Mouse (Mus musculus) heart, postnatal 10 days (tissue): ENCODE measurements around the gene Gdf3. TPM values are rescaled to one million over a fixed set of nuclear protein-coding genes. Genes with fewer than 3 reads are reported as not detected.
"Not testable (repeated sequence)": the region's sequence is repeated elsewhere in the genome, so short reads cannot be mapped to it uniquely, and the experiment has no call there.

Source experiments
- DNase-seq, 2 experiments: peaks; one replicate each; pipeline ENCODE4 v3.0.0; 2021
- intact Hi-C: fragments of 180-260 bp; cut with DNase I; formaldehyde crosslinking; loops from one replicate; pipeline ENCODE4 v1.15.1; 2025
- total RNA-seq, 2 experiments: library from RNA; stranded (reverse); gene quantifications; 2 replicates each; pipeline ENCODE4 v1.2.3; 2021

Gene Gdf3
- total RNA-seq, 2 experiments from 2014 or later = not detected

DNA sequence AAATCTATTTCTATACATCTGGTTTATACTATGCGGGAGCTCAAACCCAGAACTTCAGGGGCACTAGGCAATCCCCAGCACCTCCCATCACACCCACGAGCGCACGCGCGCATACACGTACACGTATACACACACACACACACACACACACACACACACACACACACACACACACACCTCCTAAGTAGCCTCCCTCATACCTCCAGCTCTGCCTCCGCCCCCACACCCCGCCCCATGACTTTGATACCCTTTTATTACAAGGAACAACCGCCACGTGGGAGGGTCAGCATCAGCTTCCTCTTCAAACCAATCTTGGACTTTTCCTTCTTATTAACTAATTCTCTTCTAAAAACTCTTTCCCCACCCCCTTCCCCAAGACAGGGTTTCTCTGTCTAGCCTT, 2.2 kb downstream of the Gdf3 start:
- no peak for DNase-seq
- intact Hi-C loops = no loop called here

DNA sequence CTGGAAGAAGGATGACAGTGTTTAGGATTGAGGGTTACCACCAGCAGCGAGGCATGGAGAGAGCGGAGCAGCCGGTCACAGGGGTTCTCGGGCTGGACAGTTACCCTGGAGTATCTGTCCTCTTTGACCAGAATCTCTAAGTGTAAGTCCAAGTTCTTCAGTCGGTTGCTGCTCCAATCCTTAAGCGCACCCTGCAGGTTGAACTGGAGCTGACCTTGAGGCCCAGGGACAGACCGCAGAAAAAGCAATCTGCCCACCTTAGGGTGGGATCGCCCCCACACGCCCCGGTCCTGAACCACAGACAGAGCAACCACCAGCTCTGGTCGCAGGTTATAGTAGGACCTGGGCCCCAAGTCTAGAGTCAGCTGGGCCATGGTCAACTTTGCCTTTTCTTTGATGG, 3.2 kb downstream of the Gdf3 start:
- DNase-seq = no peak

DNA sequence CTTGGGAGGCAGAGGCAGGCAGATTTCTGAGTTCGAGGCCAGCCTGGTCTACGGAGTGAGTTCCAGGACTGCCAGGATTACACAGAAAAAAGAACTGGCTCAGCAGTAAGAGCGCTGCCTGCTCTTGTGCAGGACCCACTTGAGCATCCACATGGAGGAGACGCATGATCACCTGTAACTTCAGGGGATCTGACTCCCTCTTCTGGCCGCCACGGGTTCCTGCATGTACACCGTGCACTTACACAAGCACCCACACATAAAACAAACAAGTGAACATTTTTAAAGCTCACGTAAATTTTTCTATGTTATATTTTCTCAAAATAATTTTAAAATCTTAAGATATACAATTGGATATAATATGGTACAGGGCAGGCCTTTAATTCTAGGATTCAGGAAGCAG, 4.4 kb downstream of the Gdf3 start:
- no peak for DNase-seq
- intact Hi-C loops = no loop called here

More for the DNA sequence above, 3.2 kb downstream of the Gdf3 start:
- intact Hi-C loops = no loop called here

DNA sequence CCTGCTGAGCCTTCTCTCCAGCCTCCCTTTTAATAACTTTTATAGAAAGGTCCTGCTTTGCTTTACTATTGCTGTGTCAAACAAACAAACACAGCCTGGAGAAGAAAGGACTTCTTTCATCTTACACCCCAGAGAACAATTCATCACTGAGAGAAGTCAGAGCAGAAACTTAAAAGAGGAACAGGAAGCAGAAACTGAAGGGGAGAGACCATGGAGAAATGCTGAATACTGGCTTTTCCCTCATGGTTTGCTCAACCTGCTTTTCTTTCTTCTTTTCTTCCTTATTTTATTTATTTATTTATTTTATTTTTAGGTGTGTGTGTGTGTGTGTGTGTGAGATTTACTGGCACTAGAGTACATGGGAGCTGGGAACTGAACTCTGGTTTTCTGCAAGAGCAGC, 5.6 kb downstream of the Gdf3 start:
- no peak for DNase-seq
- intact Hi-C loops = no loop called here

DNA sequence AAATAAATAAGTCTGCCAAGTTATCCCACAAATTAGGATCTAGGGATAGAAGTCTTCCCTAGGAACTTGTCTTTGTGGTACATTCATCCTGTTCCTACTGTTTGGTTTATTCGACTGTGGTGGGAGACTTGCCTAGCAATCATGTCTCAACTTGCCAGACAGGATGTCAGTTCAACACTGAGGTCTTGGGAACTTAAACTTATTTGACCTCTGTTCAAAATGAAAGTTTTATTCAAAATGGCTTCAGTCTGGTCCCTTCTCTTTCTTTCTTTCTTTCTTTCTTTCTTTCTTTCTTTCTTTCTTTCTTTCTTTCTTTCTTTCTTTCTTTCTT, 6.9 kb downstream of the Gdf3 start:
- intact Hi-C loops = no loop called here

DNA sequence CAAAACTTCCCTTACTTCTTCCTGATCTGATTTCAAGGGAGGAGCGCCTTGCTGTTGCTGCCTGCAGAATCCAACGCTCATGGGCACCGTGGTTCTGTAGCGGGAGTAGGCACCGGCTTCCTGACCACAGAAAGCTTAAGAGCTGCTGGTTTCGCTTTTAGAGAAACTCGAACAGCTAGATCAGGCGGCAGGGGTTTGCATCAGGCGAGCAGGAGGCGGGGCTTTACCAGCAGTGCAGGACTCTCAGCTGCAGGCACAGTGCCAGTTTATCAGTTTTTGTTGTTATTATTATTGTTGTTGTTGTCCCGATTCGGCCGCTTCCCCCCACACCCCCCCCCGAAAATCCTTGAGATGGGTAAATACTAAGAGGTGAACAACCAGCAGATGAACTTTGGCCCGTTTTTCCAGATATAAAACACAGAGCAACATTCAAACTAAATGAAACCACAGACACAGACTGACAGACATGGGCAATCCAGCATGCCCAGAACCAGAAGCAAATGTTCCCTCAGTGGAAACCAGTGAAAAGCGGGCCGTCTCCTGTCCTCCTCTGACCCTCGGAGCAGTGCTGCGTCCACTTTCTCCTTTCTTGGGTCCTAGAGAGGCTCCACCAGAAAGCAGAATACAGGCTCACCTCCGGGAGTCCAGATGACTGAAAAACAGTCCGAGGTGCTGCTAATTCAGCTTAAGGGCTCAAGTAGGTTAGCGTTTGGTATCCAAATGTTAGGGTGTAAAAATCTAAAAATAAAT, 7.5 kb downstream of the Gdf3 start, which contains the start of gene Apobec1:
Apobec1 (minus strand) TSS at position 203 of the 750 bp plus-strand sequence.
- DNase-seq = peak; percentile 83 to 85
- intact Hi-C loops = no loop called here

More for the DNA sequence above, 6.9 kb downstream of the Gdf3 start:
- DNase-seq = peak in 1 of 2 experiments; percentile 36

DNA sequence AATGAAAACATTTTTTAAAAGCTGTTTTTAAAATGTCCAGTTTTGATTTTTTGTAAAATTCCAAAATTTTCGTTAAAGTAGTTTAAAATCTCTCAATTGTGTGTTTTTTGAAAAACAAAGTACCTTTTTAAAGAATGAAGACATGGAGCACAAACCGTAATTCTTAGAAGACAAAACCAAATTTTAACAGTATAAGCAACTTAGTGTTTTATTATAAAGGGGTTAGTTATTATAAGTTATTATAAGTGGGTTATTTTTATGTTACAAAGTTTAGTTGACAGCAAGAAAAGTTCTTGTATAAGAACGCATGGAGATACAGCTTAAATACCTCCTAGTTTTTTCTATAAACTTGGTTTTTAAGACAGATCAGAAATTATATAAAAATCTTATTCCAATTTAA, 8.3 kb downstream of the Gdf3 start:
- DNase-seq = no peak
- intact Hi-C loops = no loop called here

DNA sequence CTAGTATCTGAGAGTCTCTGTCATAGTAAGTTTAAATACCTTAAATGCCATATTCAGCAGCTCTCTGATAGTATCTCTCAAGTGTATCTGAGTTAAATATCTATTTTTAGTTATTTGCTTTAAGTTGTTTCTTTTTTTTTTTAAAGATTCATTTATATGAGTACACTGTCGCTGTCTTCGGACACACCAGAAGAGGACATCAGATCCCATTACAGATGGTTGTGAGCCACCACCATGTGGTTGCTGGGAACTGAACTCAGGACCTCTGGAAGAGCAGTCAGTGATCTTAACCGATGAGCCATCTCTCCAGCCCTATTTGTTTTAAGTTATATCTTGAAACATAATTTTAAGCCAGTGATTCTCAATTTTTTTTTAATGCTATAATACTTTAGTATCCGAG, 8.9 kb downstream of the Gdf3 start:
- no peak for DNase-seq
- intact Hi-C loops = no loop called here

DNA sequence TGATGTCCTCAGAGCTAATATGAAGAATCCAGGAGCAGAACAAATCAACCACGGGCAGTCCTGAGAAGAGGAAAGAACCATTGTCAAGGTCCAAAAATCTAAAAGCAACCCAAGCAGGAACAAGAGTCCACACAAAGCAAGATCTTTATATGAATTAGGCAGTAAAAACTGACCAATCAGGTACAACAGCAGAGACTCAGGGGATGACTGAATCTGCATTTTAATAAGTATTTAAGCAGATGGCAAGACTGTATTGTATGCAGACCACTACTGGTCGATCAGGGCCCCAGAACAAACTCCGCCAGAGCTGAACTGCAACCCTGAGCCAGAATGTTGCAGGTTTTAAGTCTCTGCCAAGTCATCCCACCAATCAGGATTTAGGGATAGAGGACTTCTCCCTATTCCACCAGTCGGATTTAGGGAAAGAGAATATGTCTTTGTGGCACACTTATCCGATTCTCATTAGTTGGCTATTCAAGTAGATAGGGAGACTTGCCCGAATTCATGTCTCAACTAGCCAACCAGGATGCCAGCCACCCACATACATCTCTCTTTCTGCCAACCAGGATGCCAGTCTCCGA, 9.7 kb downstream of the Gdf3 start:
- intact Hi-C loops = no loop called here

DNA sequence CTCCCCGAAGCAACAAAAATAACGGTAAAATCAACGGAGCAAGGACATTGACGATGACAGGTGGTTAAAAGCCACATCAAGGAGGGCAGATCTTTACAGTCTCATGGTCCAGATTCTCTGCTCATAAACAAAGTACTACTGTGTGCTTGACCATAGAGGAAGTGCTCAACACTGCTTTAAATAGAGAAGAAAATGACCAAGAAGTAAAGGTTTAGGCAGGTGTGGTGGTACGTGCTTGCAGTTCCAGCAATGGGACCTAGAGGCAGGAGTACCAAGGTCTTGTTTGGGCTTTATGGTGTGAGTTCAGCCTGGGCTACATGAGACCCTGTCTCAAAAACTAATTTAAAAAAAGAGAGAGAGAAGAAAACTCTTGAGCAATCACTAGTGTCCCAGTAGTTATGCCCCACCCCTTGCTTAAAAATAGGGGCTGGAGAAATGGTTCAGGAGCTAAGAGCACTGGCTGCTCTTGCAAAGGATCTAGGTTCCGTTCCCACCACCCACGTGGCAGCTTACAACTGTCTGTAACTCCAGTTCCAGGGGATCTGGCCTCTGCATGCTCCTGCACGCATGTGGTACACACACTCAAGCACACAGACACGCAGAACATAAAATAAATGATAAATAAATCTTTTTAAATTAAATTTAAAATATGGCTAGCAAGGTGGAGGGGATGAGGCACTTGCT, 10.7 kb downstream of the Gdf3 start:
- intact Hi-C loops = no loop called here
- DNase-seq = no peak

More for the DNA sequence above, 9.7 kb downstream of the Gdf3 start:
- DNase-seq = peak in 1 of 2 experiments; percentile 9

DNA sequence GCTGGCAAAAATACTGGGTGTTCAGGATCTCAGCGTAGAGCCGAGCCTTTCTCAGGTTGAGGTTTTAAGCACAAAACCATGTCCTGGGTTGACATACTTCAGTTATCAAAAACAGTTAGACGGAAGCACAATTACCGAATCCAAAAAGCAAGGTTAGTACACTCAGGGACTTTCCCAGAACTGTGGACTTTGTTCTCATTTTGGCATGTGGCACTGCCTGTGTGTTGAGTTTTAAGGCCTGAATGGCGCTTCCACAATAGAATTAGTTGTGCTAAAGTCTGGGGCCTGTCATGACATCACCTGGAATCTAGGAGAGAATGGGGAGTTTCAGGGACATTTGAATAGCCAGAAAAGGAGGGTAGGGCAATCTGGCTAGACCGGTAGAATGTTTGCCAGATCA, 11.5 kb downstream of the Gdf3 start:
- DNase-seq = peak in 1 of 2 experiments; percentile 10
- intact Hi-C loops = no loop called here

DNA sequence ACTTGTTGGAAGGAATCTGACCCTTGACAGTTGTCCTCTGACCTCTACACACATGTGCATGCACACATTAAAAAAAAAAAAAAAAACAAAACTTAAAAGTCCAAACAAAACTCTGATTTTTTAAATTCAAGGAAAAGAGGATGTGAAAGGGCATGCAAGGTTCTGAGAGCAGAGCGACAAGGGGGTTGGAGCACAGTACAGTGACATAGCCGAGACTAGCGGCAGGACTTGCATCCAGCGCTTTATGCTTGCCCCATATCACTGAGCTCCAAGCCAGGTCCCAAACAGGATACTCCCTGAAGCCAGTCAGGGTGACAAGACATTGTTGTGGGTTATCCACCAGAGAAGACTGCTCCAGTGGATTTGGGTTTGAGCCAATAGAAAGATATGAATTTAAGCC, 11.9 kb downstream of the Gdf3 start:
- intact Hi-C loops = no loop called here

DNA sequence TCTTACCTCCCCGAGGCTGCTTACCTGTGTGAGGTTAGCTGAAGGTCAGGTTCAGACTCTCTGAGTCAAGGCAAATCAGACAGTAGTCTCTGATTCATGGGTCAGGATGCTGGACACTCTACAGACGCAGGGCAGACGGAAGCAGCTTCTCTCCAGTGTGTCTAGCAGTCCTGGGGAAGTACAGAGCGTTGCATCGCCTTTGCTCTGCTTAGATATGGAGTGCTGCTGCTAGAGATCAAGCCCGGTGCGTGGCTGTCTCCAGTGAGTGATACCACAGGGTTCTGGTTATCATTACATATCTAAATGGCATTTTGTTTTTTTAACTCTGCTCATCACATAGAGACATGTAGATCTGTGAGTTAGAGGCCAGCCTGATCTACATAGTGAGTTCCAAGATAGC, 13.3 kb downstream of the Gdf3 start:
- intact Hi-C loops = no loop called here
- DNase-seq = no peak

More for the DNA sequence above, 11.9 kb downstream of the Gdf3 start:
- DNase-seq = no peak

DNA sequence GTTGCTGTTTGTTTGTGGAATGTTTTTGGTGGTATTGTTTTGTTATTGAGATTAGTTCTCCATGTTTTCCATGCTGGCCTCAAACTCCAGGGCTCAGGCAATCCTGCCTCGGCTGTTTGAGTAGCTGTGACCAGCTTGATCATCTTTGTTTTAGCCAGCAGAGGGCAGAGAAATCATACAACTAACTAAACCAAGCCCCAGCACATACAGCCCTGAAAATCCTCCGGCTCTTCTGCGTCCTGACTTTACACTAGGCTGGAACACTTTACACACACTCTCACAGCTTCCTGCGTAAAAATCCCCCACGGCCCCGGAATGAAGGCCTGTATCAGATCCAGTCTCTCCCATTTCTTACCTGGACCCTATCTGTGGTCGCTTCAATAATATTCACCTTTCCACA, 14.2 kb downstream of the Gdf3 start:
- intact Hi-C loops = loop anchor here (1.0 kb wide), 1 partner anchor 38 kb away; no protein-coding TSS in a partner anchor
- peak; percentile 56 to 61 for DNase-seq

DNA sequence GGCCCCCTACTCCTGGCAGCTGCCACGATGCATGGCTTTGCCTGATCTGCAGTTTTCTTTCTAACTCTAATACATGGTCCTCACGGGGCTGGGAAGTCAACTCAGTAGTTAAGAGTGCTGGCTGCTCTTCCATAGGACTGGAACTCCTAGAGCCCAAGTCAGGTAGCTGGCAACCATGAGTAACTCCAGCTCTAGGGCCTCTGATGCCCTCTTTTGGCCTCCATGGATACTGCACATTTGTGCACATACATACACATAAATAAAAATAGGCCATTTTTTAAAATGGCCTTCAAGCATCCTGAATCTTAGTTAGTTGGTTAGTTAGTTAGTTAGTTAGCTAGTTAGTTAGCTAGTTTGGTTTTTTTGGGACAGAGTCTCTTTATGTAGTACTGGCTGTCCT, 17.0 kb downstream of the Gdf3 start:
- intact Hi-C loops = no loop called here
- DNase-seq = no peak

DNA sequence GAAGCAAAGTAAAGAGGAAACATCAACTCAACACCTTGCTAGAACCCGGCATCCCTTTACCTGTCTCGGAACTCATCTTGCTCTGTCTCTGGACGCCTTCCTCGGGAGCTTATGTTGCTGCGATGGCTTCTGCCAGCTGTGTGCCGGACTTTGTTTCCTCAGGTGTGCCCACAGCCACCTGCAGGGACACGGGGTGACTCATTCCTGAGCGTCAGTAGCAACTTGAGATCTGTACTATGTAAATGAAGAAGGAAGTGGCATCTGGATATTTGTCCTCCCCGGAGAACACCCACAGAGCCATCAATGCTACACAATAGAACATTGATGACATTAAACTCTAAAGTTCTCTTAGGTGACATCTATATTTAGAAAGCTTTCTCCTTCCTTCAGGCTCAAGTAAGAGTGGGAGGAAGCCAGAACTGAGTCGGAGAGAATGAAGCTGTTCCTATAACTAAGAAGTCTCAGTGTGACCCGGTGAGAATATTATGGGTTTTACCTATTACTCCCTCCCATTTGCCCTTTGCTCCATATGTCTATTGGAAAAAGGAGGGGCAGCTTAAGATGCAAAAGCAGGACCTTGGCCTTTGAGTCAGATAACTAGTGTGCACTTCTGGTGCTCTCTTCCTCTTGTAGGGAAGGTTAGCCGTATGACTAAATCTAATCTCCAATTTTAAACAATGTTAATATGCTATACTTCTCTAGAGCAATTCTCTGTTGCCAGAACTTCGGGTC, 18.7 kb downstream of the Gdf3 start:
- DNase-seq = no peak
- intact Hi-C loops = no loop called here

DNA sequence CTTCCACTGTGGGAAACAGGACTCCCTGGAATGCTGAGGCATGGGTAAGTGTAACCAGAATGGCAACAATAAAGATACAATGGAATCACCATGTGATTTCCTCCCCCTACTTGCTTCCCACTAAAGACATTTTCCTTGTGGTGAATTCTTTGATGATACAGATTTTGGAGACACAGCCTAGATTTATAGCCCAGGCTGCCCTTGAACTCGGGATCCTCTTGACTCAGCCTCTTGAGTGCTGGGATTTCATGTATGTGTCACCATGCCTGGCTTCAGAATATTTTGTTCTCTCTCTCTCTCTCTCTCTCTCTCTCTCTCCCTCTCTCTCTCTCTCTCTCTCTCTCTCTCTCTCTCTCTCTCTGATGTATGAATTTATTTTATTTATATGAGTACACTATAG, 30.8 kb downstream of the Gdf3 start:
- intact Hi-C loops = no loop called here

DNA sequence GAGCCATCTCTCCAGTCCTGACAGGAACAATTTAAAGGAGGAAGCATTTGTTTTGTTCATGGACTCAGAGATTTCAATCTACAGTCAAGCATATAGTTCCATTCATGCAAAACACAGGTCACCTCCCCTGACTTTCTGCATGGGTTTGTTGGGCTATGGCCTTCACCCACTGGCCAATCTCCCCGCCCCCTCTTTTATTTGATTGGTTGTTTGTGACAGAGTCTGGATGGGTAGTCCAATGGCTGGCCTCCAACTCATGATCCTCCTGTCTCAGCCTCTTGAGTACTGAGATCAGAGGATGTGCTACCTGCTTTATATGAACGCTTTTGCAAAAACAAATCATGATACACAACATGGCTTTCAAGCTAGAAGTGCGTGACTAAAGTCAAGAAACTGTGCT, 32.9 kb downstream of the Gdf3 start:
- DNase-seq = no peak
- intact Hi-C loops = no loop called here

More for the DNA sequence above, 30.8 kb downstream of the Gdf3 start:
- DNase-seq = no peak

DNA sequence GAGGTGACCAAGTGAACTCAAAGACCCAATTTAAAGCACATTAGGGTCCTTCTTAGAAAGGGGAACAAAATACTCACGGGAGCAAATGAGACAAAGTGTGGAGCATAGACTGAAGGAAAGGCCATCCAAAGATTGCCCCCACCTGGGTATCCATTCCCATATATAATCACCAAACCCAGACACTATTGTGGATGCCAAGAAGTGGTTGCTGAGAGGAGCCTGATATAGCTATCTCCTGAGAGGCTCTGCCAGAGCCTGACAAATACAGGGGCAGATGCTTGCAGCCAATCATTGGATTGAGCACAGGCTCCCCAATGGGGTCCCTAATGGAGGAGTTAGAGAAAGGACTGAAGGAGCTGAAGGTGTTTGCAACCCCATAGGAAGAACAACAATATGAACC, 34.9 kb downstream of the Gdf3 start:
- DNase-seq, intact Hi-C loops: not testable (repeated sequence)

DNA sequence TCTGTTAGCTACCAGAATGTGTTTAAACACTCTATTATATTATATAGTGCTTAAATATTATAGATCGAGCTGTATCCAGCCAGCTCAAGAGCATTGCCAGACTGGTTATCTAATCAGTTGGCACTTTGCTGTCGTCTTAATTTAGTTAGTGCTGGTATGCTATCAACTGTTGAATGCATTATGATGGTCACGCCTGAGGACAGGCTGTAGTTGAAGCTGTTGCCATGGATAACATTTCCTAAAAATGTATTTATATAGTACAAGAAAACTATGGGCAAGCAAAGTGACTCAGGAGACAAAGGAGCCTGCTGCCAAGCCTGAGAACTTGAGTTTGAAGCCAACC, 38.3 kb downstream of the Gdf3 start:
- intact Hi-C loops = no loop called here
- no peak for DNase-seq
